Mouse (Mus musculus) cerebellum, postnatal 36 days (tissue): ENCODE measurements at regions not wholly inside any gene's neighbourhood (a gene's known extent, or its start where the extent isn't known, plus 50 kb on each side); places are given as distances from the start of the nearest gene placed in this dataset.

Experiments
- DNase-seq, 2 experiments: peaks; one replicate each; pipeline ENCODE4 v3.0.0; 2021 to 2022; ENCODE audit warnings: mixed read lengths in 2 of 2

- peak; percentile 38 to 53 for DNase-seq
These were observed 101.1 kb upstream of the Man2a1 start for GRCm38 (mm10) chr17:64499281-64499997.

GRCm38 (mm10) chr17:64502376-64502775, 98.2 kb upstream of the Man2a1 start:
- DNase-seq = no peak

- DNase-seq = no peak
These were observed 94.6 kb upstream of the Man2a1 start for GRCm38 (mm10) chr17:64505956-64506355.

GRCm38 (mm10) chr17:64511139-64511779, 89.3 kb upstream of the Man2a1 start:
- DNase-seq = no peak

GRCm38 (mm10) chr17:64522213-64522612, 78.3 kb upstream of the Man2a1 start:
- no peak for DNase-seq

GRCm38 (mm10) chr17:64523899-64524298, 76.6 kb upstream of the Man2a1 start:
- DNase-seq = no peak

- no peak for DNase-seq
These were observed 72.7 kb upstream of the Man2a1 start for GRCm38 (mm10) chr17:64527817-64528216.

- DNase-seq = no peak
These were observed 72.1 kb upstream of the Man2a1 start for GRCm38 (mm10) chr17:64528476-64528875.

- no peak for DNase-seq
These were observed 71.1 kb upstream of the Man2a1 start for GRCm38 (mm10) chr17:64529296-64529994.

- no peak for DNase-seq
These were observed 69.4 kb upstream of the Man2a1 start for GRCm38 (mm10) chr17:64531150-64531549.

- DNase-seq = no peak
These were observed 66.2 kb upstream of the Man2a1 start for GRCm38 (mm10) chr17:64534323-64534722.

GRCm38 (mm10) chr17:64538520-64538953, 62.0 kb upstream of the Man2a1 start:
- no peak for DNase-seq

- DNase-seq = no peak
These were observed 60.1 kb upstream of the Man2a1 start for GRCm38 (mm10) chr17:64540411-64540810.

- peak; percentile 7 to 16 for DNase-seq
These were observed 52.0 kb upstream of the Man2a1 start for GRCm38 (mm10) chr17:64548536-64548935.

GRCm38 (mm10) chr17:64550034-64550433, 50.5 kb upstream of the Man2a1 start:
- no peak for DNase-seq
